ENCODE assay signal across 8 mouse cellular contexts in the genomic region with DNA sequence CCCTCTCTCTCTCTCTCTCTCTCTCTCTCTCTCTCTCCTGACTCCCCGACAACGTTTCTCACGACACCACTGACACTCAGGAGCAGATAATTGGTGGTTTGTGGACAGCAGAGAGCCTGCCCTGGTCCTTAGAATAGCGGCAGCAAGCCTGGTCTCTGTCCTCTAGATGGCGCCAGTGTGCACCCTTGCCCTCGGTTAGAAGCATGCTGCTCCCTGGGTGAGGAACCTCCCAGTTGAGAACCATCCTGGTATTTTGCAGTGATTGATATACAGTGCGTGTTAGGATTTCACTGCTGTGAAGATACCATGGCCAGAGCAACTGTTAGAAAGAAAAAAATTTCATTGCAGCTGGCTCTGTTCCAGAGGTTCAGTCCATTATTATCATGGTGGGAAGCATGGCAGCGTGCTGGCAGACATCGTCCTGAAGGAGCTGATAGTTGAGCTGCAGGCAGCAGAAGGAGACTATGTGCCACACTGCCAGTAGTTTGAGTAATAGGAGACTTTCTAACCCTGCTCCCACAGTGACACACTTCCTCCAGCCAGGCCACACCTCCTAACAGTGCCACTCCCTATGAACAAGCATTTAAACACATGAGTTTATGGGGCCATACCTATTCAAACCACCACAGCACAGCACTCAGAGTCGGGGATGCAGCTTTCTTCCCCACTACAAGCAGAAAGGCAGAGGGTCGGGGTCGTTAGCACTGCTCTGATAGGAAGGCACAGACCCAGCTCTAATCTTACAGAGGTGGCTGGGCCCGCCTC.
DNase-seq lines count a peak whose midpoint lies in the region; ATAC-seq and TF ChIP-seq lines count a peak whose summit lies in the region.

No protein-coding gene starts in this region.

- peak; percentile 71 for ATAC-seq in erythroid progenitor cell, adult 5-6 weeks (replicated peaks; ENCODE audit: low FRiP score, poor library complexity, severe bottlenecking)
- peak; percentile 66 for ATAC-seq in heart, embryonic 15.5 days (replicated peaks; ENCODE audit: insufficient number of reproducible peaks, insufficient read depth, low FRiP score, low read depth)
- 0 out of 2 replicates have a peak, but pooled peaks have one; percentile 30 for ATAC-seq in liver, embryonic 16.5 days (ENCODE audit: low read depth)
- ATAC-seq in neural tube, embryonic 11.5 days (ENCODE audit: insufficient read depth, low FRiP score, low TSS enrichment), result peak; percentile 55; the same call in 1 of the 2 replicates
- ATAC-seq in stomach, embryonic 15.5 days (ENCODE audit: insufficient read depth, low FRiP score, low read depth), result peak; percentile 73; the same call in 1 of the 2 replicates

- no peaks in the 10 kb centered on the region for H3K36me3 ChIP-seq in ES-Bruce4 (ENCODE audit: control insufficient read depth, insufficient read depth, low read length, poor library complexity, severe bottlenecking)
- no peaks in the 10 kb centered on the region for H3K36me3 ChIP-seq in heart, embryonic 15.5 days
- no peaks in the 10 kb centered on the region for H3K36me3 ChIP-seq in liver, embryonic 16.5 days (ENCODE audit: control insufficient read depth, insufficient read depth)
- H3K36me3 ChIP-seq in neural tube, embryonic 11.5 days (ENCODE audit: control insufficient read depth, insufficient read depth, low read length), result no peaks in the 10 kb centered on the region
- no peaks in the 10 kb centered on the region for H3K36me3 ChIP-seq in stomach, embryonic 15.5 days

- H3K4me2 ChIP-seq in heart, embryonic 15.5 days, result no peak overlapping the region
- H3K4me2 ChIP-seq in liver, embryonic 16.5 days (ENCODE audit: low read depth, low read length), result no peak overlapping the region
- no peak overlapping the region for H3K4me2 ChIP-seq in neural tube, embryonic 11.5 days (ENCODE audit: low read depth)
- no peak overlapping the region for H3K4me2 ChIP-seq in stomach, embryonic 15.5 days

- TF ChIP-seq POLR2A in ES-Bruce4 (IDR thresholded peaks at IDR 0.05; ENCODE audit: insufficient read depth, low read length), result no peak

- no peaks in the 10 kb centered on the region for H3K9me3 ChIP-seq in ES-Bruce4 (replicated peaks; ENCODE audit: control insufficient read depth, insufficient read depth, low read length, poor library complexity, severe bottlenecking)
- H3K9me3 ChIP-seq in heart, embryonic 15.5 days (replicated peaks), result no peaks in the 10 kb centered on the region
- no peaks in the 10 kb centered on the region for H3K9me3 ChIP-seq in liver, embryonic 16.5 days (replicated peaks; ENCODE audit: control insufficient read depth, low read length)
- no peaks in the 10 kb centered on the region for H3K9me3 ChIP-seq in neural tube, embryonic 11.5 days (ENCODE audit: control insufficient read depth, low read length)
- no peaks in the 10 kb centered on the region for H3K9me3 ChIP-seq in stomach, embryonic 15.5 days

- peak; percentile 97 for TF ChIP-seq CTCF in ES-Bruce4 (IDR thresholded peaks at IDR 0.05; ENCODE audit: low read depth, low read length)

- H3K9ac ChIP-seq in ES-Bruce4 (ENCODE audit: low read depth, poor library complexity, severe bottlenecking), result 0 out of 2 replicates have a peak overlapping the region, but pooled peaks have one; percentile 6
- no peak overlapping the region for H3K9ac ChIP-seq in heart, embryonic 15.5 days
- H3K9ac ChIP-seq in liver, embryonic 16.5 days (ENCODE audit: low read depth, low read length), result no peak overlapping the region
- no peak overlapping the region for H3K9ac ChIP-seq in neural tube, embryonic 11.5 days (ENCODE audit: low read length)
- H3K9ac ChIP-seq in stomach, embryonic 15.5 days, result no peak overlapping the region

- peak; percentile 58 for DNase-seq in c-Kit-negative CD71-positive TER-119-positive erythroid progenitor cells, embryonic 14.5 days (ENCODE audit: low read depth, low spot score)
- peak; percentile 83 for DNase-seq in kidney, postnatal 10 days
- peak; percentile 80 for DNase-seq in neural tube, embryonic 11.5 days (ENCODE audit: low spot score)

- peaks cover 3% of the 10 kb centered on the region for H3K4me1 ChIP-seq in ES-Bruce4 (ENCODE audit: control insufficient read depth, insufficient read depth, low read length)
- peaks cover 23% of the 10 kb centered on the region for H3K4me1 ChIP-seq in heart, embryonic 15.5 days (replicated peaks)
- no peaks in the 10 kb centered on the region for H3K4me1 ChIP-seq in liver, embryonic 16.5 days (ENCODE audit: control insufficient read depth, low read depth, low read length)
- H3K4me1 ChIP-seq in neural tube, embryonic 11.5 days (ENCODE audit: control insufficient read depth, insufficient read depth, low read length), result peaks cover 7% of the 10 kb centered on the region; the same call in 1 of the 2 replicates
- H3K4me1 ChIP-seq in stomach, embryonic 15.5 days, result peaks cover 11% of the 10 kb centered on the region

- H3K4me3 ChIP-seq in ES-Bruce4 (ENCODE audit: low read depth, low read length), result no peak overlapping the region
- no peak overlapping the region for H3K4me3 ChIP-seq in heart, embryonic 15.5 days
- H3K4me3 ChIP-seq in liver, embryonic 16.5 days (ENCODE audit: low read depth, low read length), result no peak overlapping the region
- H3K4me3 ChIP-seq in neural tube, embryonic 11.5 days (ENCODE audit: low read depth, low read length), result no peak overlapping the region
- H3K4me3 ChIP-seq in stomach, embryonic 15.5 days (replicated peaks), result no peak overlapping the region

- H3K27me3 ChIP-seq in ES-Bruce4 (ENCODE audit: control insufficient read depth, insufficient read depth, low read length, poor library complexity, severe bottlenecking), result no peaks in the 10 kb centered on the region
- H3K27me3 ChIP-seq in heart, embryonic 15.5 days, result no peaks in the 10 kb centered on the region
- H3K27me3 ChIP-seq in liver, embryonic 16.5 days (ENCODE audit: control insufficient read depth, insufficient read depth, low read depth, low read length), result no peaks in the 10 kb centered on the region
- no peaks in the 10 kb centered on the region for H3K27me3 ChIP-seq in neural tube, embryonic 11.5 days (ENCODE audit: control insufficient read depth, insufficient read depth, low read length)
- no peaks in the 10 kb centered on the region for H3K27me3 ChIP-seq in stomach, embryonic 15.5 days (replicated peaks)

- no peak for TF ChIP-seq EP300 in ES-Bruce4 (IDR thresholded peaks at IDR 0.05; ENCODE audit: insufficient read depth, low read depth, low read length)

- 22% methylated on average over 13 of the region's 13 CpGs for WGBS in heart, embryonic 15.5 days
- WGBS in liver, embryonic 16.5 days (ENCODE audit: insufficient replicate concordance), result 28% methylated on average over 13 of the region's 13 CpGs
- WGBS in neural tube, embryonic 11.5 days, result 31% methylated on average over 13 of the region's 13 CpGs
- 31% methylated on average over 13 of the region's 13 CpGs for WGBS in stomach, embryonic 15.5 days

- no peak overlapping the region for H3K27ac ChIP-seq in ES-Bruce4 (ENCODE audit: insufficient read depth, low read length)
- 0 out of 2 replicates have a peak overlapping the region, but pooled peaks have one; percentile 12 for H3K27ac ChIP-seq in heart, embryonic 15.5 days
- no peak overlapping the region for H3K27ac ChIP-seq in liver, embryonic 16.5 days (ENCODE audit: low read length)
- no peak overlapping the region for H3K27ac ChIP-seq in neural tube, embryonic 11.5 days (ENCODE audit: low read depth, low read length)
- no peak overlapping the region for H3K27ac ChIP-seq in stomach, embryonic 15.5 days
